Mouse (Mus musculus): ENCODE measurements around the gene Bicd2. TPM values are rescaled to one million over a fixed set of nuclear protein-coding genes. Genes with fewer than 3 reads are reported as not detected.

Gene Bicd2
- total RNA-seq, 1 experiment, result 25.5 TPM

GRCm38 (mm10) chr13:49352581-49353159 lies 11.3 kb downstream of the Bicd2 start:
- DNase-seq (ENCODE audit: low read depth, low spot score), result no peak
- TF ChIP-seq CHD2 (IDR thresholded peaks at IDR 0.05; ENCODE audit: low read depth, low read length) (no peak), HCFC1 (IDR thresholded peaks at IDR 0.05; ENCODE audit: borderline replicate concordance, insufficient read depth, low read length) (no peak), ZC3H11A (IDR thresholded peaks at IDR 0.05; ENCODE audit: borderline replicate concordance, low read depth, low read length) (no peak), ZNF384 (IDR thresholded peaks at IDR 0.05; ENCODE audit: low read depth, low read length) (no peak), MAFK (IDR thresholded peaks at IDR 0.05; ENCODE audit: insufficient read depth, low read depth, low read length) (no peak)
- H3K36me3 ChIP-seq (ENCODE audit: control insufficient read depth, insufficient read depth, low read length, poor library complexity, severe bottlenecking), result no peaks in the 10 kb centered on the region; the same call in 1 of the 2 replicates
- no peaks in the 10 kb centered on the region for H3K4me1 ChIP-seq (ENCODE audit: control insufficient read depth in 2 of 2, insufficient read depth in 2 of 2, low read length in 2 of 2, poor library complexity in 1 of 2)
- no peak overlapping the region for H3K27ac ChIP-seq (ENCODE audit: insufficient read depth, low read depth, low read length, poor library complexity, severe bottlenecking)
- H3K9ac ChIP-seq (ENCODE audit: insufficient read depth, low read depth, low read length, poor library complexity, severe bottlenecking), result no peak overlapping the region
- in situ Hi-C loops (cut with MboI; ENCODE audit: low sequenced_read_pairs in 2 of 2, unreplicated experiment in 2 of 2), result no loop called here
- no peaks in the 10 kb centered on the region for H3K9me3 ChIP-seq (ENCODE audit: control insufficient read depth, insufficient read depth, low read depth, low read length)
- H3K4me3 ChIP-seq (ENCODE audit: insufficient read depth in 1 of 2, low read depth in 1 of 2, low read length in 2 of 2, poor library complexity in 1 of 2, severe bottlenecking in 1 of 2), result no peak overlapping the region

- in situ Hi-C loops (cut with MboI; ENCODE audit: low sequenced_read_pairs in 2 of 2, unreplicated experiment in 2 of 2), result no loop called here
- no peaks in the 10 kb centered on the region for H3K4me1 ChIP-seq (ENCODE audit: control insufficient read depth in 2 of 2, insufficient read depth in 2 of 2, low read length in 2 of 2, poor library complexity in 1 of 2)
- H3K4me3 ChIP-seq (ENCODE audit: insufficient read depth in 1 of 2, low read depth in 1 of 2, low read length in 2 of 2, poor library complexity in 1 of 2, severe bottlenecking in 1 of 2), result no peak overlapping the region
- H3K9ac ChIP-seq (ENCODE audit: insufficient read depth, low read depth, low read length, poor library complexity, severe bottlenecking), result no peak overlapping the region
- H3K36me3 ChIP-seq (ENCODE audit: control insufficient read depth, insufficient read depth, low read length, poor library complexity, severe bottlenecking), result no peaks in the 10 kb centered on the region; the same call in 1 of the 2 replicates
- H3K27ac ChIP-seq (ENCODE audit: insufficient read depth, low read depth, low read length, poor library complexity, severe bottlenecking), result no peak overlapping the region
- no peaks in the 10 kb centered on the region for H3K9me3 ChIP-seq (ENCODE audit: control insufficient read depth, insufficient read depth, low read depth, low read length)
- no peak for TF ChIP-seq ZC3H11A (IDR thresholded peaks at IDR 0.05; ENCODE audit: borderline replicate concordance, low read depth, low read length)
- no peak for TF ChIP-seq CHD2 (IDR thresholded peaks at IDR 0.05; ENCODE audit: low read depth, low read length)
- no peak for TF ChIP-seq MAFK (IDR thresholded peaks at IDR 0.05; ENCODE audit: insufficient read depth, low read depth, low read length)
- TF ChIP-seq HCFC1 (IDR thresholded peaks at IDR 0.05; ENCODE audit: borderline replicate concordance, insufficient read depth, low read length), result no peak
- TF ChIP-seq ZNF384 (IDR thresholded peaks at IDR 0.05; ENCODE audit: low read depth, low read length), result no peak
- DNase-seq (ENCODE audit: low read depth, low spot score), result no peak
These were observed 12.0 kb downstream of the Bicd2 start for GRCm38 (mm10) chr13:49353422-49353821.

GRCm38 (mm10) chr13:49353991-49354507 lies 12.7 kb downstream of the Bicd2 start:
- no peaks in the 10 kb centered on the region for H3K9me3 ChIP-seq (ENCODE audit: control insufficient read depth, insufficient read depth, low read depth, low read length)
- no peak overlapping the region for H3K4me3 ChIP-seq (ENCODE audit: insufficient read depth in 1 of 2, low read depth in 1 of 2, low read length in 2 of 2, poor library complexity in 1 of 2, severe bottlenecking in 1 of 2)
- in situ Hi-C loops (cut with MboI; ENCODE audit: low sequenced_read_pairs in 2 of 2, unreplicated experiment in 2 of 2), result no loop called here
- DNase-seq (ENCODE audit: low read depth, low spot score), result no peak
- no peaks in the 10 kb centered on the region; the same call in 1 of the 2 replicates for H3K36me3 ChIP-seq (ENCODE audit: control insufficient read depth, insufficient read depth, low read length, poor library complexity, severe bottlenecking)
- TF ChIP-seq MAFK (IDR thresholded peaks at IDR 0.05; ENCODE audit: insufficient read depth, low read depth, low read length) (no peak), CHD2 (IDR thresholded peaks at IDR 0.05; ENCODE audit: low read depth, low read length) (no peak), ZNF384 (IDR thresholded peaks at IDR 0.05; ENCODE audit: low read depth, low read length) (no peak), ZC3H11A (IDR thresholded peaks at IDR 0.05; ENCODE audit: borderline replicate concordance, low read depth, low read length) (no peak), HCFC1 (IDR thresholded peaks at IDR 0.05; ENCODE audit: borderline replicate concordance, insufficient read depth, low read length) (no peak)
- no peak overlapping the region for H3K9ac ChIP-seq (ENCODE audit: insufficient read depth, low read depth, low read length, poor library complexity, severe bottlenecking)
- H3K4me1 ChIP-seq (ENCODE audit: control insufficient read depth in 2 of 2, insufficient read depth in 2 of 2, low read length in 2 of 2, poor library complexity in 1 of 2), result no peaks in the 10 kb centered on the region
- no peak overlapping the region for H3K27ac ChIP-seq (ENCODE audit: insufficient read depth, low read depth, low read length, poor library complexity, severe bottlenecking)

- TF ChIP-seq MAFK (IDR thresholded peaks at IDR 0.05; ENCODE audit: insufficient read depth, low read depth, low read length) (no peak), CHD2 (IDR thresholded peaks at IDR 0.05; ENCODE audit: low read depth, low read length) (no peak), ZC3H11A (IDR thresholded peaks at IDR 0.05; ENCODE audit: borderline replicate concordance, low read depth, low read length) (no peak), ZNF384 (IDR thresholded peaks at IDR 0.05; ENCODE audit: low read depth, low read length) (no peak), HCFC1 (IDR thresholded peaks at IDR 0.05; ENCODE audit: borderline replicate concordance, insufficient read depth, low read length) (no peak)
- Histone ChIP-seq H3K9me3 (ENCODE audit: control insufficient read depth, insufficient read depth, low read depth, low read length) (no peaks in the 10 kb centered on the region), H3K4me3 (ENCODE audit: insufficient read depth in 1 of 2, low read depth in 1 of 2, low read length in 2 of 2, poor library complexity in 1 of 2, severe bottlenecking in 1 of 2) (no peak overlapping the region), H3K4me1 (ENCODE audit: control insufficient read depth in 2 of 2, insufficient read depth in 2 of 2, low read length in 2 of 2, poor library complexity in 1 of 2) (no peaks in the 10 kb centered on the region), H3K9ac (ENCODE audit: insufficient read depth, low read depth, low read length, poor library complexity, severe bottlenecking) (no peak overlapping the region; the same call in 1 of the 2 replicates), H3K36me3 (ENCODE audit: control insufficient read depth, insufficient read depth, low read length, poor library complexity, severe bottlenecking) (no peaks in the 10 kb centered on the region; the same call in 1 of the 2 replicates), H3K27ac (ENCODE audit: insufficient read depth, low read depth, low read length, poor library complexity, severe bottlenecking) (no peak overlapping the region)
- in situ Hi-C loops (cut with MboI; ENCODE audit: low sequenced_read_pairs in 2 of 2, unreplicated experiment in 2 of 2), result no loop called here
- no peak for DNase-seq (ENCODE audit: low read depth, low spot score)
These were observed 14.2 kb downstream of the Bicd2 start for GRCm38 (mm10) chr13:49355461-49356061.
